Mouse (Mus musculus) CH12.LX (cell line): ENCODE results near the gene Pitpna.

Source experiments
- CTCF ChIP-seq, 2 experiments: IDR thresholded peaks in 1 of 2; conservative IDR thresholded peaks in 1 of 2; 2 replicates each; pipeline ENCODE4 v1.5.1; 2011 to 2012; ENCODE audit warnings: low read depth in 2 of 2, low read length in 2 of 2, improper control_type of control experiment in 1 of 2, inconsistent platforms in 1 of 2, mild to moderate bottlenecking in 1 of 2, moderate library complexity in 1 of 2
- EP300 ChIP-seq: IDR thresholded peaks from 2 replicates; pipeline ENCODE4 v1.6.1; 2011; ENCODE audit warnings: low read length, improper control_type of control experiment
- GABPA ChIP-seq: IDR thresholded peaks from 2 replicates; pipeline ENCODE4 v1.6.1; 2012; ENCODE audit warnings: low read depth, low read length, improper control_type of control experiment, inconsistent platforms; ENCODE audit not compliant: insufficient replicate concordance
- IRF4 ChIP-seq: IDR thresholded peaks from 2 replicates; pipeline ENCODE4 v1.6.1; 2014; ENCODE audit warnings: low read depth, mild to moderate bottlenecking, inconsistent platforms, low read length, improper control_type of control experiment
- MEF2A ChIP-seq: IDR thresholded peaks from 2 replicates; pipeline ENCODE4 v1.6.1; 2014; ENCODE audit warnings: low read depth, mild to moderate bottlenecking, inconsistent platforms, low read length, improper control_type of control experiment, borderline replicate concordance
- MXI1 ChIP-seq: IDR thresholded peaks from 2 replicates; pipeline ENCODE4 v1.6.1; 2011; ENCODE audit warnings: mild to moderate bottlenecking, low read depth, low read length, improper control_type of control experiment
- POLR2A ChIP-seq: IDR thresholded peaks from 2 replicates; pipeline ENCODE4 v1.6.1; 2011; ENCODE audit warnings: low read depth, mild to moderate bottlenecking, improper control_type of control experiment, low read length

- no peak for TF ChIP-seq MEF2A
- TF ChIP-seq POLR2A, result no peak
- no peak for TF ChIP-seq IRF4
- TF ChIP-seq EP300, result no peak
- no peak; the same call in 1 of the 2 replicates for TF ChIP-seq MXI1
- no peak for TF ChIP-seq GABPA
- TF ChIP-seq CTCF (conservative IDR thresholded peaks at IDR 0.05 in 1 of 2, IDR thresholded peaks at IDR 0.05 in 1 of 2; ENCODE audit: low read depth in 2 of 2, low read length in 2 of 2), result no peak
Measured at GRCm38 (mm10) chr11:75588285-75588941, 516 bp downstream of the Pitpna start.
